Mouse (Mus musculus): ENCODE results near the gene Nfil3.

DNA sequence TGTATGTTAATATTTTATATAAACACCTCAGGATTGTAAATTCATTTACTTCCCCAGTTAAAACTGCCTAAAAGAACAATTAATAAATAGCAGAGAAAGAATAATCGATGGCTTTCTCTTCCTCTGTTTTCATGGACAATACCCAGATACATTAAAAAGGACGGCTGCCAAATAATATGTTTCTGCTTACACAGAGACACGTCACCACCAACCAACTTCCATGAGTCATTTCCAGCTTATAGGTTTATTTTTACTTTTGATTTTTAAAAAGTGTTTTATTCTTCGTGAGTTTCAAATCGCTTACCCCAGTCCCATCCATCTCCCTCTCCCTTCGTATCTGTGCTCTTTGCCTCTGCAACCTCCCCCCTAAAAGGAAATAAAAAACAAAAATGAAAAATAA, 38.1 kb upstream of the Nfil3 start:
- TF ChIP-seq CTCF (IDR thresholded peaks at IDR 0.05; ENCODE audit: borderline replicate concordance, insufficient read depth, low read depth, low read length) (no peak), POLR2A (IDR thresholded peaks at IDR 0.05; ENCODE audit: borderline replicate concordance, insufficient read depth, low read length) (no peak)

Data from cerebellum, adult 2 months (tissue).